Mouse (Mus musculus): ENCODE measurements around the gene Foxq1. TPM values are rescaled to one million over a fixed set of nuclear protein-coding genes. Genes with fewer than 3 reads are reported as not detected.

Foxq1 gene
- 1.2 and 1.4 TPM in 2 replicates for polyA plus RNA-seq (2015; fragmentation: Nextera tagmentation; extraction: Ambion mirVana)

GRCm38 (mm10) chr13:31555834-31556233, at the start of gene Foxq1:
Foxq1 (plus strand) TSS chr13:31556134.
- Histone ChIP-seq H3K36me3 (ENCODE audit: control insufficient read depth, insufficient read depth, low read length) (no peaks in the 10 kb centered on the region), H3K4me2 (ENCODE audit: low read length) (no peak within 1 kb of the TSS), H3K27ac (ENCODE audit: low read depth, low read length) (no peak within 1 kb of the TSS), H3K9me3 (ENCODE audit: control insufficient read depth, low read length) (no peaks in the 10 kb centered on the region), H3K4me1 (ENCODE audit: control insufficient read depth, insufficient read depth, low read depth, low read length) (peaks cover 27% of the 10 kb centered on the region), H3K27me3 (replicated peaks; ENCODE audit: control insufficient read depth, insufficient read depth, low read length) (peaks cover 53% of the 10 kb centered on the region), H3K9ac (ENCODE audit: low read depth, low read length) (no peak within 1 kb of the TSS), H3K4me3 (ENCODE audit: low read length) (no peak within 1 kb of the TSS)
- 72% methylated on average over 4 of the region's 4 CpGs for WGBS
- ATAC-seq = no peak

- Histone ChIP-seq H3K9me3 (ENCODE audit: control insufficient read depth, low read length) (no peaks in the 10 kb centered on the region), H3K27ac (ENCODE audit: low read depth, low read length) (no peak overlapping the region), H3K4me2 (ENCODE audit: low read length) (no peak overlapping the region), H3K9ac (ENCODE audit: low read depth, low read length) (no peak overlapping the region), H3K4me3 (ENCODE audit: low read length) (no peak overlapping the region), H3K36me3 (ENCODE audit: control insufficient read depth, insufficient read depth, low read length) (no peaks in the 10 kb centered on the region), H3K4me1 (ENCODE audit: control insufficient read depth, insufficient read depth, low read depth, low read length) (no peaks in the 10 kb centered on the region), H3K27me3 (replicated peaks; ENCODE audit: control insufficient read depth, insufficient read depth, low read length) (no peaks in the 10 kb centered on the region)
- 78% methylated on average over 8 of the region's 8 CpGs for WGBS
- ATAC-seq = no peak
These were observed 49.3 kb upstream of the Foxq1 start for GRCm38 (mm10) chr13:31506494-31507167.

DNA sequence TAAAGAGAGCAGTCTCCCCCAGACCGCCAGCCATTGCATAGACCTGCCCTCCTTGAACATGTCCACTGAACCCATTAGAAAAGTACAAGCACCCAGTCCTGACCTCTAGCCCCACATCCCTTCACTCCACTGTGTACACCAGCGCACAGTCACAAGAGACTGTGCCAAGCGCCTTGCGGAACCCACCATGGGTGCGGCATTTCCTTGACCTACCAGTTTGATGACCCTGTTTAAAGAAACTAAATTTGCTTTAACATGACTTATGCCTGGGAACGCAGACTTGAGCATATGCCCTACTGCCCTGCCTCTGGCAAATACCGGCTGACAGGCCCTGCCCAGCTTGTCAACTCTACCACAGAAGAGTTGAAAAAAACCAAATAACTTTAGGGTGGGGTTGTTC, 40.7 kb upstream of the Foxq1 start:
- H3K36me3 ChIP-seq (ENCODE audit: control insufficient read depth, insufficient read depth, low read length) = no peaks in the 10 kb centered on the region
- no peak overlapping the region for H3K4me2 ChIP-seq (ENCODE audit: low read length)
- WGBS = 96% methylated on average over 7 of the region's 7 CpGs
- ATAC-seq = no peak
- H3K9ac ChIP-seq (ENCODE audit: low read depth, low read length) = no peak overlapping the region
- H3K9me3 ChIP-seq (ENCODE audit: control insufficient read depth, low read length) = no peaks in the 10 kb centered on the region
- no peaks in the 10 kb centered on the region for H3K27me3 ChIP-seq (replicated peaks; ENCODE audit: control insufficient read depth, insufficient read depth, low read length)
- no peaks in the 10 kb centered on the region for H3K4me1 ChIP-seq (ENCODE audit: control insufficient read depth, insufficient read depth, low read depth, low read length)
- no peak overlapping the region for H3K4me3 ChIP-seq (ENCODE audit: low read length)
- no peak overlapping the region for H3K27ac ChIP-seq (ENCODE audit: low read depth, low read length)

GRCm38 (mm10) chr13:31518411-31518886, 37.5 kb upstream of the Foxq1 start:
- Histone ChIP-seq H3K27ac (ENCODE audit: low read depth, low read length) (no peak overlapping the region), H3K4me3 (ENCODE audit: low read length) (no peak overlapping the region), H3K9ac (ENCODE audit: low read depth, low read length) (no peak overlapping the region), H3K27me3 (replicated peaks; ENCODE audit: control insufficient read depth, insufficient read depth, low read length) (no peaks in the 10 kb centered on the region), H3K4me1 (ENCODE audit: control insufficient read depth, insufficient read depth, low read depth, low read length) (no peaks in the 10 kb centered on the region), H3K9me3 (ENCODE audit: control insufficient read depth, low read length) (no peaks in the 10 kb centered on the region), H3K36me3 (ENCODE audit: control insufficient read depth, insufficient read depth, low read length) (no peaks in the 10 kb centered on the region), H3K4me2 (ENCODE audit: low read length) (no peak overlapping the region)
- 65% methylated on average over 10 of the region's 10 CpGs for WGBS
- ATAC-seq = no peak

- no peak overlapping the region for H3K4me2 ChIP-seq (ENCODE audit: low read length)
- no peaks in the 10 kb centered on the region for H3K36me3 ChIP-seq (ENCODE audit: control insufficient read depth, insufficient read depth, low read length)
- no peak overlapping the region for H3K4me3 ChIP-seq (ENCODE audit: low read length)
- H3K27ac ChIP-seq (ENCODE audit: low read depth, low read length) = no peak overlapping the region
- no peak overlapping the region for H3K9ac ChIP-seq (ENCODE audit: low read depth, low read length)
- no peaks in the 10 kb centered on the region for H3K4me1 ChIP-seq (ENCODE audit: control insufficient read depth, insufficient read depth, low read depth, low read length)
- no peak for ATAC-seq
- 89% methylated on average over 9 of the region's 9 CpGs for WGBS
- H3K27me3 ChIP-seq (replicated peaks; ENCODE audit: control insufficient read depth, insufficient read depth, low read length) = no peaks in the 10 kb centered on the region
- H3K9me3 ChIP-seq (ENCODE audit: control insufficient read depth, low read length) = no peaks in the 10 kb centered on the region
These were observed 37.0 kb upstream of the Foxq1 start for GRCm38 (mm10) chr13:31518971-31519370.

DNA sequence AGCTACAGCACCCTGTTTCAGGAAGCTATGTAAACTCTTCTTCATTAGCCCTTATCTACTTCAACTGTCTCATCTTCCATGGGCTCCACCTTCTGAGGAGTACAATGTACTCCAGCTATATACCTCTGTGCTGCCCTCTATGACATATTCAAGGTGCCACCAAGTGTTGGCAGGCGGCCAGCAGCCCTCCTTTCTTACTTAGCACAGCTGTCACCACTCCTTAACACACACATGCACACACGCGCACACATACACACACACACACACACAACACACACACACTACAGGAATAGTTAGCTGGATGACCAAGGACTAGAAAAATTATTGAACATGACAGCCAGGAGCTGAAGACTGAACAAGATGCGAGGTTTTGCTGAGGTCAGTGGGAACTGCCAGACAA, 31.0 kb upstream of the Foxq1 start:
- no peak overlapping the region for H3K27ac ChIP-seq (ENCODE audit: low read depth, low read length)
- no peaks in the 10 kb centered on the region for H3K36me3 ChIP-seq (ENCODE audit: control insufficient read depth, insufficient read depth, low read length)
- 77% methylated on average over 4 of the region's 4 CpGs for WGBS
- ATAC-seq = no peak
- H3K9me3 ChIP-seq (ENCODE audit: control insufficient read depth, low read length) = no peaks in the 10 kb centered on the region
- H3K4me2 ChIP-seq (ENCODE audit: low read length) = no peak overlapping the region
- peaks cover 3% of the 10 kb centered on the region for H3K27me3 ChIP-seq (replicated peaks; ENCODE audit: control insufficient read depth, insufficient read depth, low read length)
- H3K4me3 ChIP-seq (ENCODE audit: low read length) = no peak overlapping the region
- no peaks in the 10 kb centered on the region for H3K4me1 ChIP-seq (ENCODE audit: control insufficient read depth, insufficient read depth, low read depth, low read length)
- H3K9ac ChIP-seq (ENCODE audit: low read depth, low read length) = no peak overlapping the region

- 0 out of 2 replicates have a peak, but pooled peaks cover 3% of the 10 kb centered on the region for H3K4me1 ChIP-seq (ENCODE audit: control insufficient read depth, insufficient read depth, low read depth, low read length)
- no peaks in the 10 kb centered on the region for H3K9me3 ChIP-seq (ENCODE audit: control insufficient read depth, low read length)
- H3K36me3 ChIP-seq (ENCODE audit: control insufficient read depth, insufficient read depth, low read length) = no peaks in the 10 kb centered on the region
- no peak overlapping the region for H3K4me3 ChIP-seq (ENCODE audit: low read length)
- peaks cover 3% of the 10 kb centered on the region for H3K27me3 ChIP-seq (replicated peaks; ENCODE audit: control insufficient read depth, insufficient read depth, low read length)
- H3K27ac ChIP-seq (ENCODE audit: low read depth, low read length) = no peak overlapping the region
- no peak overlapping the region for H3K4me2 ChIP-seq (ENCODE audit: low read length)
- no peak overlapping the region for H3K9ac ChIP-seq (ENCODE audit: low read depth, low read length)
- ATAC-seq = no peak
- WGBS = 75% methylated on average over 5 of the region's 5 CpGs
These were observed 24.7 kb upstream of the Foxq1 start for GRCm38 (mm10) chr13:31531186-31531585.

GRCm38 (mm10) chr13:31531651-31532061, 24.3 kb upstream of the Foxq1 start:
- Histone ChIP-seq H3K27ac (ENCODE audit: low read depth, low read length) (no peak overlapping the region), H3K36me3 (ENCODE audit: control insufficient read depth, insufficient read depth, low read length) (no peaks in the 10 kb centered on the region), H3K27me3 (replicated peaks; ENCODE audit: control insufficient read depth, insufficient read depth, low read length) (peaks cover 2% of the 10 kb centered on the region), H3K9ac (ENCODE audit: low read depth, low read length) (no peak overlapping the region), H3K4me1 (ENCODE audit: control insufficient read depth, insufficient read depth, low read depth, low read length) (0 out of 2 replicates have a peak, but pooled peaks cover 3% of the 10 kb centered on the region), H3K4me2 (ENCODE audit: low read length) (no peak overlapping the region), H3K4me3 (ENCODE audit: low read length) (no peak overlapping the region), H3K9me3 (ENCODE audit: control insufficient read depth, low read length) (no peaks in the 10 kb centered on the region)
- ATAC-seq = peak; percentile 54; the same call in 1 of the 2 replicates
- 21% methylated on average over 8 of the region's 8 CpGs for WGBS

GRCm38 (mm10) chr13:31534726-31535125, 21.2 kb upstream of the Foxq1 start:
- ATAC-seq = no peak
- no peaks in the 10 kb centered on the region for H3K27me3 ChIP-seq (replicated peaks; ENCODE audit: control insufficient read depth, insufficient read depth, low read length)
- H3K9ac ChIP-seq (ENCODE audit: low read depth, low read length) = no peak overlapping the region
- no peak overlapping the region for H3K27ac ChIP-seq (ENCODE audit: low read depth, low read length)
- H3K4me1 ChIP-seq (ENCODE audit: control insufficient read depth, insufficient read depth, low read depth, low read length) = 0 out of 2 replicates have a peak, but pooled peaks cover 3% of the 10 kb centered on the region
- no peak overlapping the region for H3K4me3 ChIP-seq (ENCODE audit: low read length)
- H3K36me3 ChIP-seq (ENCODE audit: control insufficient read depth, insufficient read depth, low read length) = no peaks in the 10 kb centered on the region
- no peaks in the 10 kb centered on the region for H3K9me3 ChIP-seq (ENCODE audit: control insufficient read depth, low read length)
- WGBS = 95% methylated on average over 4 of the region's 4 CpGs
- no peak overlapping the region for H3K4me2 ChIP-seq (ENCODE audit: low read length)
